Comparison of ENCODE assay signal across 12 mouse cellular contexts in the genomic region with DNA sequence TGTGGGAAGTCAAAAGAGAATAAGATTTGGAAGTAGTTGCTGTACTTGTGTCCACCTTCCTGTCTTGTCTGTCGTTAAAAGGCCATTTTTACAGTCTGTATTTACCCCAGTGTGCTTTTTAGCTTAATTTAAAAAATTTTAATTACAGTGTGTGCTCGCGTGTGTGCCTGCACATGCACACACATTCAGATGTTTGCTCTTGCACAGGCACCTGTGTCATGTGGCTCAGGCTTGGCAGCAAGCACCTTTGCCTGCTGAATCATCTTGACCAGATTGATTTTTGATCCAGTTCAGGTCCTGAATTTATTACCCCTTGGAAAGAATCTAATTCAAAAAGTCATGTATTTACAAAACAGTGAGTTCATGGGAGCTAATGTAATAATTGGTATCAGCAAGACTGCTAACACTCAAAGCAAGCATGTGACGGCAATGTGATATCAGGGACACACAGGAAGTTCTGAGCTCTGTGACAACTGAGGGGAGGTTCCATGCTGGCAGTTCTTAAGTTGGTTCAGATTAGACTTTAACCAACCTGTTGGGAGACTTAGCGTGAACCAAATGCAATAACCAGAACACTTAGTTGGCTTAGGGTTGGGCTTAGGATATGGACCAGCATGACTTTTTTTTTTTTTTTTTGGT. TPM values are rescaled to one million over a fixed set of nuclear protein-coding genes. Genes with fewer than 3 reads are reported as not detected.
DNase-seq lines count a peak whose midpoint lies in the region; ATAC-seq and TF ChIP-seq lines count a peak whose summit lies in the region.
"Had no signal": no experiment of that assay in that cellular context is flagged by ENCODE, and none has a peak within 500 bp of the region (broad histone marks: within the 10 kb centered on the region; RNA-seq: fewer than 3 reads in every experiment).

No protein-coding gene starts in this region.

- H3K4me3 ChIP-seq in liver, embryonic 14.5 days (ENCODE audit: insufficient read depth in 1 of 2, low read depth in 2 of 2, low read length in 2 of 2): no peak overlapping the region
- no peak overlapping the region for H3K4me3 ChIP-seq in left cerebral cortex, adult 2 months
- H3K4me3 ChIP-seq: hindbrain, embryonic 15.5 days had no signal

- intact Hi-C loops in left cerebral cortex, adult 2 months (cut with DNase I): no loop called here

- peaks cover 16 to 20% of the 10 kb centered on the region in 2 experiments for H3K4me1 ChIP-seq in liver, embryonic 14.5 days (replicated peaks; ENCODE audit: control insufficient read depth in 2 of 2, insufficient read depth in 2 of 2, low read length in 1 of 2)

- H3K36me3 ChIP-seq in liver, embryonic 14.5 days (replicated peaks; ENCODE audit: control insufficient read depth, insufficient read depth, low read depth): peaks cover 14% of the 10 kb centered on the region

- WGBS in liver, embryonic 14.5 days (ENCODE audit: insufficient replicate concordance): 47% methylated on average over 5 of the region's 5 CpGs

- H3K27ac ChIP-seq in liver, embryonic 14.5 days: no peak overlapping the region
- H3K27ac ChIP-seq in left cerebral cortex, adult 2 months: no peak overlapping the region
- H3K27ac ChIP-seq: hindbrain, embryonic 15.5 days had no signal

- H3K9me3 ChIP-seq in liver, embryonic 14.5 days (ENCODE audit: control insufficient read depth, low read length): no peaks in the 10 kb centered on the region
- H3K9me3 ChIP-seq: hindbrain, embryonic 15.5 days had no signal

- peak; percentile 33; the same call in 1 of the 2 replicates for TF ChIP-seq EP300 in liver, embryonic 14.5 days (IDR thresholded peaks at IDR 0.05; ENCODE audit: low read depth)

- no peak overlapping the region for H3K9ac ChIP-seq in liver, embryonic 14.5 days (replicated peaks)
- H3K9ac ChIP-seq: hindbrain, embryonic 15.5 days; lung, embryonic 14.5 days had no signal

- ATAC-seq in common myeloid progenitor, adult 5-6 weeks (replicated peaks; ENCODE audit: low read depth, poor library complexity, severe bottlenecking): peak; percentile 85
- peak; percentile 64 for ATAC-seq in liver, embryonic 14.5 days (ENCODE audit: insufficient read depth)
- ATAC-seq: midbrain, embryonic 16.5 days had no signal

- H3K4me2 ChIP-seq in liver, embryonic 14.5 days (ENCODE audit: low read depth): no peak overlapping the region
- H3K4me2 ChIP-seq: hindbrain, embryonic 15.5 days; lung, embryonic 14.5 days had no signal

- peak; percentile 26 for DNase-seq in spleen, postnatal 36 days (ENCODE audit: low spot score in 2 of 2)
- DNase-seq in spleen, adult 12 weeks (ENCODE audit: low spot score): no peak
- DNase-seq in liver, embryonic 14.5 days (ENCODE audit: low read depth in 3 of 3, low spot score in 3 of 3): peak; percentile 42 to 53 (median 44)
- DNase-seq in layer of hippocampus, adult 11-12 months (ENCODE audit: low spot score): no peak
- DNase-seq in right cerebral cortex, postnatal 36 days (ENCODE audit: low spot score in 2 of 2): no peak
- DNase-seq in left cerebral cortex, adult 2 months (ENCODE audit: extremely low spot score in 1 of 2, low spot score in 2 of 2): no peak
- DNase-seq: adrenal gland, postnatal 25 days; cerebellum, postnatal 14 days; lung, embryonic 14.5 days had no signal

- TF ChIP-seq CTCF in liver, embryonic 14.5 days (IDR thresholded peaks at IDR 0.05; ENCODE audit: low read depth): no peak
- TF ChIP-seq CTCF in left cerebral cortex, adult 2 months (IDR thresholded peaks at IDR 0.05): no peak

- H3K27me3 ChIP-seq in liver, embryonic 14.5 days (ENCODE audit: control insufficient read depth, insufficient read depth, low read length): no peaks in the 10 kb centered on the region
- H3K27me3 ChIP-seq: hindbrain, embryonic 15.5 days had no signal

RNA-seq across cellular contexts. Expression of a gene that starts 6.5 kb away (rescaled TPM):
- 156 and 164 TPM in 2 replicates for total RNA-seq in common myeloid progenitor, adult 5-6 weeks (2017)
- 22.3 and 28.5 TPM in 2 replicates for polyA plus RNA-seq in liver, embryonic 14.5 days (2012; rRNA removed)
- 15.2 and 16.0 TPM in 2 replicates for polyA plus RNA-seq in liver, embryonic 14.5 days (2014; fragmentation: Nextera tagmentation; extraction: Ambion mirVana)
- total RNA-seq in left cerebral cortex, adult 2 months (2021): 100 to 1,000 TPM; 140 to 144 TPM

RNA-seq across cellular contexts. Expression of a gene that starts 54.1 kb away (rescaled TPM):
- not detected in 2 replicates for total RNA-seq in common myeloid progenitor, adult 5-6 weeks (2017)
- 0.01 TPM in 1 of 2 replicates, not detected in the other for polyA plus RNA-seq in liver, embryonic 14.5 days (2012; rRNA removed)
- polyA plus RNA-seq in liver, embryonic 14.5 days (2014; fragmentation: Nextera tagmentation; extraction: Ambion mirVana): not detected in 2 replicates
- total RNA-seq in left cerebral cortex, adult 2 months (2021): 1 to 10 TPM; 1.4 to 1.7 TPM
- total RNA-seq: adrenal gland, postnatal 25 days had no signal
- polyA plus RNA-seq: lung, embryonic 14.5 days had no signal

RNA-seq across cellular contexts. Expression of a gene that starts 57.2 kb away (rescaled TPM):
- total RNA-seq in common myeloid progenitor, adult 5-6 weeks (2017): 70.9 and 73.1 TPM in 2 replicates
- 27.6 and 32.5 TPM in 2 replicates for polyA plus RNA-seq in liver, embryonic 14.5 days (2012; rRNA removed)
- polyA plus RNA-seq in liver, embryonic 14.5 days (2014; fragmentation: Nextera tagmentation; extraction: Ambion mirVana): 91.2 and 96.1 TPM in 2 replicates
- total RNA-seq in left cerebral cortex, adult 2 months (2021): 10 to 100 TPM; 20.0 to 21.0 TPM

RNA-seq across cellular contexts. Expression of a gene that starts 57.3 kb away (rescaled TPM):
- total RNA-seq in common myeloid progenitor, adult 5-6 weeks (2017): 139 and 146 TPM in 2 replicates
- 22.7 and 35.4 TPM in 2 replicates for polyA plus RNA-seq in liver, embryonic 14.5 days (2012; rRNA removed)
- 29.3 and 34.1 TPM in 2 replicates for polyA plus RNA-seq in liver, embryonic 14.5 days (2014; fragmentation: Nextera tagmentation; extraction: Ambion mirVana)
- total RNA-seq in left cerebral cortex, adult 2 months (2021): 10 to 100 TPM; 40.5 to 43.3 TPM

Comparison
In these comparisons a context has a peak if more than half of its experiments do, and no peak if none do; other contexts are left out.
1. DNase-seq: peak in spleen, postnatal 36 days (2 of 2) and liver, embryonic 14.5 days (3 of 3); none in spleen, adult 12 weeks (single experiment), layer of hippocampus, adult 11-12 months (single experiment), right cerebral cortex, postnatal 36 days (0 of 2) and left cerebral cortex, adult 2 months (0 of 2).